Mouse (Mus musculus) neural tube, embryonic 11.5 days (tissue): ENCODE data around the gene Dnaaf1. TPM values are rescaled to one million over a fixed set of nuclear protein-coding genes. Genes with fewer than 3 reads are reported as not detected.
A peak's percentile ranks its signal among the peaks of the same experiment; 100 is the strongest.

Source experiments
- ATAC-seq: fragments of 200-750 bp; cut with Nextera tagmentation; 2 replicates; pipeline ENCODE4 v1.8.0; 2017; ENCODE audit warnings: moderate number of reproducible peaks, mild to moderate bottlenecking, moderate TSS enrichment, moderate library complexity; ENCODE audit not compliant: insufficient read depth, low FRiP score, low TSS enrichment
- DNase-seq: peaks from one replicate; pipeline ENCODE4 v3.0.0-alpha.2; 2015; ENCODE audit warnings: low spot score
- H3K27ac ChIP-seq: fragments of 300-500 bp; sonication (generic); 2 replicates; pipeline ENCODE4 v1.5.1; 2014; ENCODE audit warnings: low read depth, mild to moderate bottlenecking, low read length
- H3K27me3 ChIP-seq: fragments of 300-500 bp; sonication (generic); 2 replicates; pipeline ENCODE4 v1.6.1; 2014; ENCODE audit warnings: mild to moderate bottlenecking, low read length, mixed read lengths; ENCODE audit not compliant: control insufficient read depth, insufficient read depth
- H3K36me3 ChIP-seq: fragments of 300-500 bp; sonication (generic); 2 replicates; pipeline ENCODE4 v1.6.1; 2014; ENCODE audit warnings: mild to moderate bottlenecking, low read length, moderate library complexity, mixed read lengths; ENCODE audit not compliant: control insufficient read depth, insufficient read depth
- H3K4me1 ChIP-seq: fragments of 300-500 bp; sonication (generic); 2 replicates; pipeline ENCODE4 v1.6.1; 2014; ENCODE audit warnings: low read length, mixed read lengths; ENCODE audit not compliant: control insufficient read depth, insufficient read depth
- H3K4me2 ChIP-seq: fragments of 300-500 bp; sonication (generic); 2 replicates; pipeline ENCODE4 v1.6.1; 2014; ENCODE audit warnings: low read depth, mild to moderate bottlenecking, moderate library complexity
- H3K4me3 ChIP-seq: fragments of 300-500 bp; sonication (generic); 2 replicates; pipeline ENCODE4 v1.5.1; 2014; ENCODE audit warnings: low read depth, low read length
- H3K9ac ChIP-seq: fragments of 300-500 bp; sonication (generic); 2 replicates; pipeline ENCODE4 v1.6.1; 2014; ENCODE audit warnings: mild to moderate bottlenecking, low read length
- H3K9me3 ChIP-seq: fragments of 300-500 bp; sonication (generic); 2 replicates; pipeline ENCODE4 v1.6.1; 2016; ENCODE audit warnings: low read length; ENCODE audit not compliant: control insufficient read depth
- WGBS: fragments of 180-500 bp; shearing (Covaris S2); extraction: QIAGEN DNeasy Blood & Tissue Kit; methylation state at CpG from one replicate; pipeline ENCODE4 v1.1.7; 2014; 5-methylcytosine and 5-hydroxymethylcytosine counted together
- polyA plus RNA-seq: library from polyadenylated mRNA; unstranded; fragments of >200 nt; fragmentation: Nextera tagmentation; extraction: Ambion mirVana; gene quantifications from 2 replicates; pipeline ENCODE4 v1.2.1, GENCODE M21; 2014

Dnaaf1 gene
- polyA plus RNA-seq, 1 experiment from 2014 or later = not detected

- Histone ChIP-seq H3K9ac (no peak overlapping the region), H3K36me3 (no peaks in the 10 kb centered on the region), H3K27ac (no peak overlapping the region), H3K4me1 (no peaks in the 10 kb centered on the region), H3K4me2 (no peak overlapping the region), H3K4me3 (no peak overlapping the region), H3K27me3 (peaks cover 3% of the 10 kb centered on the region; the same call in 1 of the 2 replicates), H3K9me3 (no peaks in the 10 kb centered on the region)
- WGBS = 80% methylated on average over 5 of the region's 5 CpGs
- no peak for DNase-seq
- no peak for ATAC-seq
These were observed 5.6 kb downstream of the Dnaaf1 start for GRCm38 (mm10) chr8:119580441-119581161.

GRCm38 (mm10) chr8:119585901-119586300, 10.9 kb downstream of the Dnaaf1 start:
- H3K9me3 ChIP-seq = no peaks in the 10 kb centered on the region
- DNase-seq = no peak

GRCm38 (mm10) chr8:119588321-119588720, 13.3 kb downstream of the Dnaaf1 start:
- no peak for DNase-seq
- 73% methylated on average over 4 of the region's 4 CpGs for WGBS
- Histone ChIP-seq H3K4me2 (no peak overlapping the region), H3K36me3 (no peaks in the 10 kb centered on the region), H3K4me1 (no peaks in the 10 kb centered on the region), H3K27me3 (no peaks in the 10 kb centered on the region), H3K4me3 (no peak overlapping the region), H3K9ac (no peak overlapping the region), H3K27ac (no peak overlapping the region), H3K9me3 (no peaks in the 10 kb centered on the region)
- ATAC-seq = no peak

More at GRCm38 (mm10) chr8:119585901-119586300, 10.9 kb downstream of the Dnaaf1 start:
- Histone ChIP-seq H3K27ac (no peak overlapping the region), H3K36me3 (no peaks in the 10 kb centered on the region), H3K4me3 (0 out of 2 replicates have a peak overlapping the region, but pooled peaks have one; percentile 6), H3K4me1 (no peaks in the 10 kb centered on the region), H3K27me3 (no peaks in the 10 kb centered on the region), H3K4me2 (peak overlapping the region; percentile 38), H3K9ac (0 out of 2 replicates have a peak overlapping the region, but pooled peaks have one; percentile 23)
- no peak for ATAC-seq
- WGBS = 25% methylated on average over 16 of the region's 24 CpGs

GRCm38 (mm10) chr8:119588844-119589243, 13.8 kb downstream of the Dnaaf1 start:
- Histone ChIP-seq H3K9me3 (no peaks in the 10 kb centered on the region), H3K4me2 (no peak overlapping the region), H3K36me3 (no peaks in the 10 kb centered on the region), H3K27me3 (no peaks in the 10 kb centered on the region), H3K4me1 (no peaks in the 10 kb centered on the region), H3K9ac (no peak overlapping the region), H3K4me3 (no peak overlapping the region), H3K27ac (no peak overlapping the region)
- DNase-seq (peak; percentile 26), ATAC-seq (no peak)
- WGBS = 19% methylated on average over 10 of the region's 10 CpGs

- no peak overlapping the region for H3K4me2 ChIP-seq
- WGBS = 83% methylated on average over 14 of the region's 14 CpGs
- no peaks in the 10 kb centered on the region for H3K27me3 ChIP-seq
- H3K36me3 ChIP-seq = no peaks in the 10 kb centered on the region
- DNase-seq = no peak
- H3K4me1 ChIP-seq = peaks cover 5% of the 10 kb centered on the region; the same call in 1 of the 2 replicates
- no peak overlapping the region for H3K4me3 ChIP-seq
- H3K9ac ChIP-seq = no peak overlapping the region
- ATAC-seq = no peak
- no peaks in the 10 kb centered on the region for H3K9me3 ChIP-seq
- H3K27ac ChIP-seq = no peak overlapping the region
These were observed 15.3 kb downstream of the Dnaaf1 start for GRCm38 (mm10) chr8:119590348-119590747.

DNA sequence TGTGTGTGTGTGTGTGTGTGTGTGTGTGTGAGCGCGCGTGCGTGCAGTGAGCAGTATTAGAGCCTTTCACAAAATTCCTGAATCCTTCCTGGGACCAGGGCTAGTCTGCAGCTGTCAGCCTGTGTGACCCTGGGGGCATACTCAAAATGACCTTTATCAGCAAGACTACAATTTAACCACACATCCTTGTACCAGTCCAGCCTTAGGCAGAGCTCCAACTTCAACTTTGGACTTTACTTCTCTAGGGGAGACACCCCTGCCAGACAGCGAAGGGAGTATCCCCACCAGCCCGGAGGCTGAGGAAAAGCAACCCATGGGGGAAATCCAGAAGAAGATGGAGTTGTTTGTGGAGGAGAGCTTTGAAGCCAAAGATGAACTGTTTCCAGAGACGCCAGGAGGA, 16.4 kb downstream of the Dnaaf1 start:
- Histone ChIP-seq H3K4me3 (no peak overlapping the region), H3K36me3 (no peaks in the 10 kb centered on the region), H3K27me3 (no peaks in the 10 kb centered on the region), H3K27ac (no peak overlapping the region), H3K9me3 (no peaks in the 10 kb centered on the region), H3K4me2 (no peak overlapping the region), H3K9ac (no peak overlapping the region), H3K4me1 (peaks cover 5% of the 10 kb centered on the region; the same call in 1 of the 2 replicates)
- WGBS = 91% methylated on average over 7 of the region's 7 CpGs
- ATAC-seq (no peak), DNase-seq (no peak)

DNA sequence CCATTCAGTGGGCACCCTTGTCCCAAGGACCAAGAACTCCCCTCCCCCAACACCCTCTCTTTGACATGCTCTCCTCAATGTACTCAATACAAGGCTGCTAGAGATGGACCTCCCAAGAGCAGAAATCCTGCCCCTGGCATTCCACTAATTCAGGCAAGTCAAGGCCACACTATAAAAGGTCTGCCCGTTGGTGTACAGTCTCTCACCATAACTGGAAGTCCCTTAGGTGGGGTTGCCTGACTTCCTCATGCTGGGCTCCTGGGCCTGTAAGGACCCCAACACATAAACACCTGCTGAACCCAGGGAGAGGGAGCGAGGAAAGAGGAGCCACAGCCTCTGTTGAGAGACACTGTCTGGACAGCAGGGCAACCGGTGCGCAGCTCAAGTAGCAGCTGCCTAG, 28.7 kb downstream of the Dnaaf1 start:
- H3K4me3 ChIP-seq = no peak overlapping the region
- WGBS = 92% methylated on average over 4 of the region's 4 CpGs
- peaks cover 11% of the 10 kb centered on the region for H3K36me3 ChIP-seq
- H3K4me1 ChIP-seq = peaks cover 6% of the 10 kb centered on the region
- ATAC-seq (no peak), DNase-seq (no peak)
- H3K9ac ChIP-seq = 0 out of 2 replicates have a peak overlapping the region, but pooled peaks have one; percentile 82
- no peaks in the 10 kb centered on the region for H3K9me3 ChIP-seq
- no peaks in the 10 kb centered on the region for H3K27me3 ChIP-seq
- H3K4me2 ChIP-seq = peak overlapping the region; percentile 74
- no peak overlapping the region for H3K27ac ChIP-seq

DNA sequence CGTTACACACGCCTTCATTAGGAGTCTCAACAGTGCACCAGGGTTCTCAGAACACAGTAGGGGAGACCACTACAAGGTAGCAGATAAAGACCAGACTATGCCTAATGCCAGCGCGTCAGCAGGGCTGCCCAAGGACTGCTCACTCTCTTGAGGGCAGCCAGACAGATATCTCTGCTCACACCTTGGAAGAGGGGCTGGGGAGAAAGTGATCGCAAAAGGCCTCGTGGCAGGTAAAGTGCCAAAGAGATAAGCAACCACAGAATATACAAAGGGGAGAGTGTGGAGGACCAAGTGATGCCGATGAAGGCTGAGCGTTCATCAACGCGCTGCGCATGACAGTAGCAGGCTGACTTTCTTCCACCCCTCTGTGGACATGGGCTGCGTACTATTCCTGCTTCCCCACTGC, 29.4 kb downstream of the Dnaaf1 start:
- peak overlapping the region; percentile 74 for H3K4me2 ChIP-seq
- H3K27me3 ChIP-seq = no peaks in the 10 kb centered on the region
- H3K4me3 ChIP-seq = peak overlapping the region; percentile 84
- H3K4me1 ChIP-seq = peaks cover 6% of the 10 kb centered on the region
- WGBS = 50% methylated on average over 12 of the region's 12 CpGs
- no peaks in the 10 kb centered on the region for H3K9me3 ChIP-seq
- no peak overlapping the region for H3K27ac ChIP-seq
- DNase-seq = no peak
- H3K9ac ChIP-seq = peak overlapping the region; percentile 82
- no peak for ATAC-seq
- peaks cover 7% of the 10 kb centered on the region for H3K36me3 ChIP-seq

- DNase-seq (peak; percentile 93), ATAC-seq (peak; percentile 58; the same call in 1 of the 2 replicates)
- H3K9ac ChIP-seq = peak within 1 kb of the TSS; percentile 82
- peak within 1 kb of the TSS; percentile 74 for H3K4me2 ChIP-seq
- WGBS = 0% methylated on average over 23 of the region's 23 CpGs
- no peak within 1 kb of the TSS for H3K27ac ChIP-seq
- H3K27me3 ChIP-seq = no peaks in the 10 kb centered on the region
- H3K9me3 ChIP-seq = no peaks in the 10 kb centered on the region
- H3K4me3 ChIP-seq = peak within 1 kb of the TSS; percentile 84
- H3K4me1 ChIP-seq = peaks cover 6% of the 10 kb centered on the region
- H3K36me3 ChIP-seq = peaks cover 6% of the 10 kb centered on the region
These were observed 30.0 kb downstream of the Dnaaf1 start, which contains the start of gene Taf1c for GRCm38 (mm10) chr8:119604996-119605395. Gene Taf1c (minus strand): TSS chr8:119605222.
